Mouse (Mus musculus): ENCODE data around the gene Sdk1.
A peak's percentile ranks its signal among the peaks of the same experiment; 100 is the strongest.

Sdk1 gene

DNA sequence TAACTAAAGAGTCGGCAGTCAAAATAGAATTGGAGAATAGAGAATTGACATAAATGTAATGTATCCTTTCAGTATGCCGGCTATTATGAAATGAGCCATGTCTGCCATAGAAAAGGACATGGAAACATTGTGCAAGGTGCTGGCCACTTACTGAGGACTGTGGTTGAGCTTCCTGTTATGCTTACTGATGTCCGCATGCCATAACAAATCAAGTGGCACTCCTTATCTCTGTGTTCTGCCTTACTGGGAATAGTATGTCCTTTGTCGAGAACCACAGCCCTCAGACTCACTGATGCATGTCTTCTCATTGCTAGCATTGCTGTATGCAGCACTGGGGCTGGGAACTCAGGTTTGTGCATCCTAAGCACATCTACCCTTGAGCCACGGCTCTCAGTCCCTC lies 541.0 kb downstream of the Sdk1 start:
- no peak for DNase-seq

DNA sequence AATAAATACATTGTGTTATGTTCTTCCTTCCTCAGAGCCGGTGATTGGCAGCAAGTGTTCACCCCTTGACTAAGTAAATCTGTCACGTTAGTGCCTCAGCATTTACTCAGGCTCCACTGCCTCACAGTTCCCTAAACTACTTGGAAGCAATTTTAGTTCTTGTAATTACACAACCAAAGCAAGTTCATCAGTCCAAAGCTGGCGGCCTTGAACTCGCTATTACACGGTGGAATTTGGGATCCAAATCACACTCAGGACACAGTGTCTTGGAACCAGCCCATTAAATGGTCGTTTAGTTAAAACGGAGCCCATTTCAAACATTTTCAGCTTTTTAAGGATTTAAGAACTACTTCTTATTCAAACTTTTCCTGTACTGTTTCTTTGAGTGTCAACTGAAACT lies 542.2 kb downstream of the Sdk1 start:
- no peak for DNase-seq

DNA sequence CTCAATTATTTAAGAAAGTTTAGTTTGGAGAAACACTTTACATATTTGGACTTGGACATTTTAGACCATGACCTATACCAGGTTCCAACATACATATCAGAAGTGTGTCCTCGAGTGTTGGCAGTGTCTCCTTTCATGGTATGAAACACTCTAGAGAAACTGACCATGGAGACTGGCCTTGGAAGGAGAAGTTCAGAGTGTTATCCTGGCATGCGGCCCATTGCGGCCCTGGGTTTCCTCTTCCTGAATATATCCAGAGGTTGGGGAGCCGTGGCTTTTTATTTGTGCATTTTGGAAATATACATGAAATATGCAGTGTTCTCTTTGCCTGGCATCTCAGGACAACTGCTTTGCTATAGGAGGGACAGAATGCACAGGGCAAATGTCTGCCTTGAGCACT lies 552.6 kb downstream of the Sdk1 start:
- peak in 1 of 2 experiments; percentile 3 for DNase-seq

DNA sequence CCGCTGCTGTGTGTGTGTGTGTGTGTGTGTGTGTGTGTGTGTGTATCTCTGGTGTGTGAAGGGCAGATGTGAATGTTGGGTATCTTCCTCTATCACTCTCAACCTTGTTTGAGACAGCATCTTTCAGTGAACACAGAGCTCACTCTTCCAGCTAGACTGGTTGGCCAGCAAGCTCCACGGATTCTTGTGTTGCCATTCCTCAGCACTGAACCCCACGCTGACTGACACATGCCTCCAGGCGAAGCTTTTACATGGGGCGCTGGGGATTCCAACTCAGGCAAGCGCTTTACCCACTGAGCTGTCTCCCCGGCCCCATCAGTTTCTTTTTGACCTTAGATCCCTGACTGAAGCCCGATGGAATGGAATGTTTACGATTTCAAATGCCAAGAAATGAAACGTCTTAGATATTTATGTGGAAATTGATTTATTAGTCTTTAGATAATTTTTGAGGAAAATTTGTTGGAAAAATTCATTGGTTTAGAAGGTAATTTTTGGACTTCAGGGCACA lies 582.6 kb downstream of the Sdk1 start:
- DNase-seq, result no peak

DNA sequence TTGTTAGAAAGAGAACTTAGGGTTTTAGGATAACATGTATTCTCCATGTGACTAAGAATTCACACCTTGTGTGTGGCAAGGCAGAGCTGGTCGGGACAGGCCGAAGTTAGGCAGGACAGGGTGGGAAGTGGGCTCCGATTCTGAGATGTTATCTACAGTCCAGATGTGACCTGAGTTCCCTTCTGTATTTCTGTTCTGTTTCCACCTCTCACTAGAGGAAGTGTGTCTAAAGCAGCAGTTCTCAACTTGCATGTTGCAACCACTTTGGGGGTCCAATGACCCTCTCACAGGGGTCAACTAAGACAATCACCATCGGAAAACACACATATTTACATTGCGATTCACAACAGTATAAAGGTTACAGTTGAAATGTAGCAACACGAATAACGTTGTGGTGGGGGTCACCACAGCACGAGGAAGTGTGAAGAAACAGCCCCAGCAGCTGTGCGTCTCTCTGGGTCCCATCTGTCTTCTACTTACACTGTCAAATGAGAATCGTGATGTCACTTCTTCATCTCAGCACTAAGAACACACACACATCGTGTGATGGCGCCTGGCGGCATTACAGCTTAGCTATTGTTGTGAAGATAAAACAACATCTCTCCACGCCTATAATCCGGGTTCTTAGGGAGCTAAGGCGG lies 583.6 kb downstream of the Sdk1 start:
- no peak for DNase-seq

DNA sequence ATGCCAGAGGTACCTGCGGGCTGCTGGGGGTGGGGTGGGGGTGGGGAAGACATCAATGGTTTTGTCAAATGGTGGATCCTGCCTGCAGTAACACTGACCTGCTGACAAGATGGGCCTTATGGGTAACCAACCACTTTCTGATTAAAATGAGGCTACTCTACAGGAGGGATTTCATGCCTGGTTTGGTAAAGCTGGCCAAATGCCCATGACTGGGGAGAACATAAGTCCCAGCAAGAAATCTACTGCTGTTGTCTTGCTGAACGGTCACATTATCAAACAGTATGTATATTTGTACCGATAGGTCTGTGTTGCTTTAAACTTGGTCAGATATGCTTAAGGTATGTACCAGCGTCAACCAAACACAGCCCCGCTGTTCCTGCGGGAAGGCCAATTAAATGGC lies 594.3 kb downstream of the Sdk1 start:
- no peak for DNase-seq

DNA sequence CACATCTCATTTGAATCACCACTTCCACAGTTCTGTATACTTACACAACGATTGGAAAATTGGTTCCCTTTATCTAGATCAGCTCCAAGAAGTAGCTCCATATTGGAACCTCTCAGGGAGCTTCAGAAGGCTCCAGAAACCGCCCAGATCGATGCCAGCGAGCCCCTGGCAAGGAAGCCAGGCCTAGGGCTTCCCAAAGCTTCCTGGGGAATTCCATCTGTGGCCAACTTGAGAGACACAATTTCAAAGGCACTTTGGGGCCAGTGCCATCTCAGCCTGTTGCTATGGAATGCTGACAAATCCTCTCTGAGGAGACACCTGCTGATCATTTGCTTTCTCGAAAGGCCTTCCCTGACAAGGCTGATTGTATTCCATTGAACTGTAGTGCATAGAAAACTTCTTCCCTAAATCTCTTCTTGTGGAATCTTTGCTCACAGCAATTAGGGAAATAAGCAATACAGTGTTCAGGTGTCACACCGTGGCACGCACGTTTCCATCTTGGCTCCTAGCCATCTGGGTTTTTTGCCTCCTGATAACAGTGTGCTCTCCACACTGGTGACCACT lies 595.7 kb downstream of the Sdk1 start:
- DNase-seq, result no peak

DNA sequence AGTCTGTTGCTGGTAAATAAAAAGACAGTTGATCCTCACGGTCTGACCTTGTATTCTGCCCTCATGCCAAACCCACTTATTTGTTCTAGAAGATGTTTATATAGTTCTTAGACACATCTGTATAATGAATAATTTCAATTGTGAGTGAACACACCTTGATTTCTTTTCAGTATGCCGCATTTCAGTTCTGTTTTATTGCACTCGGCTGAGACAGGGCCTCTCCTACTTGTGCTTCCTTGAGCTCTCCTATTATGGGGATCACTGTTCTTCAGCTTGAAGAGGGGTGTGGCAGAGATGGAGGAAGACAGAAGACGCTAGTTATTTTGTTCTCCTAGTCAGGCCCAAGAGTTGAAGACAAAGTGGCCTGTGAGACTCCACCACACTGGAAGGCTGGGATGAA lies 603.4 kb downstream of the Sdk1 start:
- DNase-seq, result no peak

DNA sequence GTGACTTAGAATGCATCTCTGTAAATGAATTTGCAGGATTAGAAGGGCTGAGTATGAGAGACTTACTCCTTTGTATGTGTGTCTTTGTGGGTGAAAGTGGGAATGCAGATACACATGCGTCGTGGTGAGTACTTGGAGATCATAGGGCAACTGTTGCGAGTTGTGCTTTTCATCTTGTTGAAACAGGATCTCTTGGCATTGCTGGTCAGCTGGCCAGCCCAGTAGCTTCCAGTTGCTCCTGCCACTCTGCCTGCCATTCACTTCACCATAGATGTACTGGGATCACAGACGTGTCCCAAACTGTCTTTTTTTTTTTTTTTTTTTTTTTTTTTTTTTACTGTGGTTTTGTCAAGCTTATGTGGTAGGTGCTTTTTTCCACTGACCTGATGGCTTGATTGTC lies 606.4 kb downstream of the Sdk1 start:
- no peak for DNase-seq

DNA sequence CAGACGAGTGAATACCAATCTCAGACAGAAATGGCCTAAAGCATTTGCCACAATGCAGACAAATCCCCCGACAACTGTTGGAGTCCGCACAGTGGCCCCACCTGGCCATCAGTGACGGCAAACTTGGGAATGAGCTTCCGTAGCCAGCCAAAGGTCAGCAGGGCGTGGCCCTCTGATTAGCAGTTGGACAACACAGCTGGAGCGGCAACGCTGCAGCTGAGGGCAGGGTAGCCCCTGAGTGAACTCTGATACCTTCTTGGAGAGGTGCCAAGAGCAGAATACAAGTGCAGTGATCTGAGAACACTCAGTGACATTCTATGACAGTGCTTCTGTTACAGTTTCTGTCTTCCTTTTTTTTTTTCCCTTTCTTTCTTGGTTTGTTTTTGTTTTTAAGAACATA lies 610.9 kb downstream of the Sdk1 start:
- DNase-seq, result no peak

DNA sequence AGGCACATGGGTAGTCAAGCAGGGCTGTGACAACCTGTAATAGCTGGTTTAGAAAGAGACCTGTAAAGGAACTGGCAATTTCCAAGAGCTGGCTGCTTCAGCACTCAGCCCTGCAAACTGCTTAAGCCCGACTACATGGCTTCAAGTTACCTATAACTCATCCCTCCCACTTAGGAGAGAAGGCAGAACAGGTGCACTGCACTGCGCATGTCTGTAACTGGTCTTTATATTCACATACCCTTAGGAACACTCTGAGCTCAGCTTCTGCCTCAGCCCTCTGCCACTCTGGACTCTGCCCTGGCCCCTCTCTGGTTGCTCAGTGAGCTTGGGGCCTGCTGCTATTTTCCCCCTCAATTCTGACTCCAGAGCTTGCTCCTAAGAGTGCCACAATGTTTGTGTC lies 615.2 kb downstream of the Sdk1 start:
- DNase-seq, result no peak

DNA sequence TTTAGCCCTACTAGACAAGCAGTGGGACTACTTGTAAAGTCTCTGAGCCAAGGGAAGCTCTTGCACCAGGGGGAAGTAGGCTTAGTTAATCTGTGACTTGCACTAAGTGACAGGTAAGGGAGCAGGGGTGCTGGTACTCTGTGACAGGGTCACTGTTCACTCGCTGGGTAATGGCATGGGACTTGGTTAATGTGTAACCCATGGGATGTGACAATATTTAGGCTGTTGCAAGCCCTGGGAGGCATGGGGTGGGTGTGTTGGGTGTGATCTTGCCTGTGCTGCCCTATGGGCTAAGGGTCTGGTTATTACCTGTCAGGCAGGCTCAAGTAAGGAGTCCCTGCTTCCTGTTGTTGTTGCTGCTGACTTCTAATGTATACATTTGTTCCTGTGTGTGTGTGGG lies 616.5 kb downstream of the Sdk1 start:
- DNase-seq, result no peak

DNA sequence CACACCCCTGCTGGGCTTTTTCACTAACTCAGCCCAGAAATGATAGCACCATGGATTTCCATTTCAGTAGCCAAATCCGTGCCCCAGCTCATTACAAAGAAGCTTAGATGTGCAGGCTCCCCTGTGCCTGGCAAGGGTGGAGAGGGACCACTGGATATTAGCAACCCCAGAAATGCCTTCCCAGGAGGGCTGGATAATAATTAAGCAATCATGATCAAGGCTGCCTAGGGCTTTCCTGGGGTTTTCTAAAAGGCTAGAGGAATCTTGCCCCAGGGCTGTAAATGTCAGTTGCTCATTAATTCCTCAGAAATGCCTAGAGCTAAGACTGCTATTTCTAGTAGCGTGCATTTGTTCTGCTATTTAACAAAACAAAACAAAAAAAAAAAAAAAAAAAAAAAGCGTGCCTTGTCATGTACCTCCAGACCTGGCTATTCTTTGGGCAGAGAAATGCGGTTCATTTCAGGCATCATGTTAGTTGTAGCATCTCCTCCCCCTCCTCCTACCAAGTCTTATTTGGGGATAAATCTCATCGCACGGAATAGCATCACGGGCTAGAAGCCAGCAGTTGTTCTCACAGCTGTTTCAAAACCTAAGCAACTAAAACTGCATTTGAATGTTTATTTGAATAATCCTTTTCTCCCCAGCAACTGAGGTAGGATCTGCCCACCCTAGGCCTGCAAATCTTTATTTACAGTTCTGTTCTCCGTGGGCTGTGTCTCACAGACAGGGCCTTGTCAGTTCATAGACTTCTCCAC lies 617.3 kb downstream of the Sdk1 start:
- DNase-seq, result no peak

DNA sequence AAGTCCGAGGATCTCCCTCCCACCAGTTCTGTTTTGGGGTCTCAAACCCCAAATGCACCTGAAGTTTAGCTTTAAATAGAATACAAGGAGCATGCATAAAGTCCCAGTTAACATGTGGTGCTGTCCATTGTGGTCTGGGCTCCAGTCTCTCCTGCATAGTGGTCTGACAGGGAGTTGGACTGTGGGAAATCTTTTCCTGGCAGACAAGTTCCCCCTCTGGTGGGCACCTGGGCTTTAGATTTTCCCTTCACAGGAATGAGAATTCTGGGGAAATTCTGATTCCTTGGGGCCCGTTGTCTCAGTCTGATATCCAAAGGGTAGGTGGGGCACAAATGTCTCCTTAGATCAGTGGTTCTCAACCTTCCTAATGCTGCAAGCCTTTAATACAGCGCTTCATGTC lies 624.8 kb downstream of the Sdk1 start:
- no peak for DNase-seq

DNA sequence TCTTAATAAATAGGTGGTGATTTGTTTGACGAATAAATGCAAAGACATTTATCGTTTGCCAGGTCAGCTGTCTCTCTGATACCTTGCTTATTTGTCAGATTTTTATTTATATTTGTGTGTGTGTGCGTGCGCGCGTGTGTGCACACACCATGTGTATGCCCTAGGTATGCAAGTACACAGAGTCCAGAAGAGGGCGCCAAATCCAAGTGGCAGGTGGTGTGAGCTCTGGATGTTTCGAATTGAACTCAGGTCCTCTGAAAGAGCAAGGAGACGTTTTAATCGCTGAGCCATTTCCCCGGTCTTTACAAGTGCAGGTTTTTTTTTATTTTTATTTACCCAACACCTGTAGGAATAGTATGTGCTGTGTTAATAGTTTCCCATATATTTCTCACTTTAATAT lies 632.5 kb downstream of the Sdk1 start:
- DNase-seq, result no peak

DNA sequence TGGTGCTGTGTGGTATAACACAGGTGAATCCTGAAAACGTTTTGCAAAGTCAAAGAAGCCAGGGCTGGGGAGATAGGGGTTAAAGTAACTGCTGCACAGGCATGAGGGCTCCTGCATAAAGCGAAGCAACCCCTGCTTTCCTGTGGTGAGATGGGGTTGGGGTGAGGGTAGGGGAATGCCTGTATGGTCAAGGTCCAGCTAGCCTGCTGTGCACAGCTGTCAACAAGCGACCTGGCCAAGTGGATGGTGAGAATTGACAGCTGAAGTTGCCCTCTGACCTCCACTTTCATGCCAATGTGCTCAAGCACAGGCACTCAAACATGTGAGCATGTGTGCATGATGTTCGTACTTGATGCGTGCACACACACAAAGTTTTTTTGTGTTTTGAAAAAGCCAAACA lies 639.4 kb downstream of the Sdk1 start:
- no peak for DNase-seq

DNA sequence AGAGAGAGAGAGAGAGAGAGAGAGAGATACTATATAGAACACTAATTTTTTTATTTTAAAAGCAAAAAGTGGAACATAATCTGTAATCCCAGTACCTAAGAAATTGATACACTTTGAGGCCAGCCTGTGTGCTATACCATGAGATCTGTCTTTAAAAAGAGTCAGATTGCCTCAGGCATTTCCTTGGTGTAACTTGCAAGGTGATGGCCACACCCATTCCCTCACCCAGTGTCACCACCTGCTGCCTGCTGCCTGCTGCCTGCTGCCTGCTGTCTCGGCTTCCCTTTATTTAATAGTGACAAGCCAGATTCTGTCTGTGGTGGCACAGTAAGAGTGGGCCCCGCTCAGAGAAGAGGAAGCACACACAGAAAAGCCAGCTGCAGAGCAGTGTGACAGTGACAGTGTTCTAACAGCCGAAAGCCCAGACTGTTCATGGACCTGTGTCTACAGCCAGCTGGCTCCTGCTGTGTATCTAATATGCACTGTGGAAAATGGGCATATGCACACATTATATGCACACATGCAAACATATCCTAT lies 642.9 kb downstream of the Sdk1 start:
- DNase-seq, result no peak

DNA sequence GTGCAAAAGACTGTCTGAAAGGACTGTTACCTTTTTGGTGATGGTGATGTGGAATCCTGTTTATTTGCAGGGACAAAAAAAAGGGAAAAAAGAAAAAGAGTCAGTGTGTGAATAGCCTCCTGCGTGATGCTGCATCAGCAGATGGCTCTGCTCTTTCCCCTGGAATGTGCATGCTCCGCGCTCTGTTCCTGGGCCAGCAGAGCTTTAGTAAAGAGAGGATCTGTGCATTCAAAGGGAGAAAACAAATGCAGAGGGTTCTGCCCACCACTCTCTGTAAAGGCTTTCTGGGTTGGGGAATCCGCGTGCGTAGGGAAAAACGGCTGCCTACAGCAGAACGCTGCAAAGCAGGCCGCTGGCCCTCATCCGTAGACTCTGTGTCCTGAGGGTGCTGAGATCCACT lies 644.7 kb downstream of the Sdk1 start:
- no peak for DNase-seq

DNA sequence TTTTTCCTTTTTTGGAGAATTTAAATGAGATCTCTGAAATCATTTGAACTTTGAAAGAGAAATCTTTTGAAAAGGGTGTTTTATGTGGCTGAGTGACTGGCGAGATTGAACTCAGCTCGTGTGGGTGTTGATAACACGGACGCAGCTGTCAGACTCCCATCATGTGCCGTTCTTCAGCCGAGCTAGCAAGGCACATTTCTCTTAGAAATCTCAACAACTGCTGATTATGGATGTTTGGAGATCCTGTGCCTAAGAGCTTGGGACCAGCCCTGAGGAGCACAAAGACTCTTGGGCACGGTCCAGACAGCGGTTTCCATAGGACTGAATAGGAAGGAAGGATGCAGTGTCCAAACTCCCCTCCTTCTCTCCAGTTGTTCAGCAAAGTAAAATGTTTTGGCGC lies 648.5 kb downstream of the Sdk1 start:
- no peak for DNase-seq

DNA sequence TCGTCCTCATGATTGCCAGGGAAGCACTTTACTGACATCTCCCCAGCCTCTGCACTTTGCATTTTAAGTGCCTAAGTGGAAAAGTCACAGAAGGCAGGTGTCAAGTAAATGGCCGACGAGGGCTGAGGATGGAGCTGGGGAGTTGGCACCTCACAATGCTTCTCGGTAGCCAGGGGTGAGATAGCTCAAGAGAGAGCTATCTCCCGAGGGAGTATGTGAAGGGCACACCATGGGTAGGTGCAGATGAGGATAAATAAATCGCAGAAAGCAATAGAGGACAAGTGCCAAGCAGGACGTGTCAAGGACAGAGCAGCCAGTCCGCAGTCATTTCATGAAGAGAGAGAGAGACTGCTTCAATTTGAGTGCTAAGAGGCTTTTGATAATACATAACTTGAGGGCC lies 655.1 kb downstream of the Sdk1 start:
- DNase-seq, result no peak

DNA sequence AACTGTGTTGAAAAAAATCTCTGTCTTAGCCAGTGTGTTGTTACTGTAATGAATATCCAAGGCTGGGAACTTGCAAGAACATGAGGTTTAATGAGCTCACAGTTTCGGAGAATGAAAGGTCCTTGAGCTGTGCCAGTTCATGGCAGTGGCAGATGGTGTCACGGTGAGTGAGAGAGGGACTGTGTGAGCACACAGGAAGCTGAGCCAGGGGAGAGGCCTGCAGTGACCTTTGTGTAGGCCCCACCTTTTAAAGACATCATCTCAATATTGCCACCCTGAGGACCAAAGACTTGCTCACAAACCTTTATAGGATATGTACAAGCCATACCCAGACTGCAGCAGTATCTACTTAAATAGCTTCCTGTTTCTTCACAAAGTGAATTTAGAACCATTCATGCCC lies 656.2 kb downstream of the Sdk1 start:
- DNase-seq, result no peak

DNA sequence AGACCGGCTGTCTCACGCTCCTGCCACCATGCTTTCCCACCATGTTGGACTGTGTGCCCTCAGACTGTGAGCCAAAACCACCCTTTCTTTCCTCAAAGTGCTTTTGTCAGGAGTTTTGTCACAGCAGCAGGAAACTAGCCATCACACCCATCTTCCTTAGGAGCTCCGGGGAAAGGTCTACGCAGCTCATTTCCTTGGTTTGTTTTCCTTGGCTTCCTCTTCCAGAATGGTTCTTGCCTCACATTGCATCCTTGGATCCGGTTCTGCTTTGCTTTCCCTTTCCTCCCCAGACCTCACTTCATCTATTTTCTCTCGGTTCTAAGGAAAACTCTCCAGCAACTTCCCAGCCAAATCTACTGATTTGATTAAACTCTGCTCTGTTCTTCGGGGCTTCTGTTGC lies 658.5 kb downstream of the Sdk1 start:
- DNase-seq, result no peak

DNA sequence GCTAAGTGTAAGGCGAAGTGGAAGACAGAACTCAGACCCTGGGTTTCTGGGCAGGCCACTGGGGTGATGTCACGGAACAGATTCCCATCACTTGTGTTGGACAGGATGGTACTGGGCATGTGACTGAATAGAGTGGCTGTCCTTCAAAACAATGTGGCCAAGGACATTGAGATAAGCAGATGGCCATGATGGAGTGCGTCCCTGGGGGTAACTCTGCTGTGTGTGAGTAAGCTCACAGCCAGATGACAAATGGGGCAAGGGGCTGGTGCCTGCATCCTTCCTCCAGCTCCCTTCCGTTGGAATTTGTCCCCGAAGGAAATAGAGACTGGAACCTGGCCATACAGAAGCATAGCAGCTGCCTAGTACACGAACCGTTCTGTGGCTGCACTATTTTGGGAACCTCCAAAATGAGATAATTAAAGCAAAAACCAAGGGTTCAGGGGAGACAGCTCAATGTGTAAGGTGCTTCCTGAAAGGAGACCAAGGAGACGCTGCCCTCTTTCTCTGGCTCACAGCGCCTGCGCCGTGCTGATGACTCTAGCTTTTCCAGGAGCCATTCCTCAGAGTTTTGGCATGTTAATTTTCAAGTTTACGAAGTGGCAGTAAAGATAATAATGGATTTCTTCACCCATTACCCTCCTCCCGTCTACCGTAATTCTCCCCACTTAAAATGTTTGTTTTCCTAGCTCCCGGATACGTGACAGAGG lies 661.4 kb downstream of the Sdk1 start:
- no peak for DNase-seq

DNA sequence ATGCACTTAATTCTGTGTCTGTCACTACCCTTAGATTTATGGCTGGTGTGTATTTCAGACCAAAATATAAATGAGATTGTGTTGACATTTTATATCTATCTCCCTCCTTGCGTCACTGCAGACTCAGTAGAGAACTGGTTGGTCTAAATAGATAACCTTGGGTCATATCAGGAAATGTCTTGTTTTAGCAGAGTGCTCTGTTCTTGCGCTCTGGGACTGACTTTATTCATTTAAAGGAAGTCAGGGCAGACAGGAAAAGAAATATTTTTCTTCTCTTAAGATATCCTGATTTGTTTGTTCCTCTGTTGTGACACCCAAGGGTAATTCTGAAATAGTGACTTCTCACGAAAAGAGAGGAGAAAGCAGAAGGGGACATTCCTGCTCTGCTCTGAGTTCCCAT lies 669.2 kb downstream of the Sdk1 start:
- DNase-seq, result no peak

Data from spleen, adult 18-20 months (tissue).